In the genomic region with DNA sequence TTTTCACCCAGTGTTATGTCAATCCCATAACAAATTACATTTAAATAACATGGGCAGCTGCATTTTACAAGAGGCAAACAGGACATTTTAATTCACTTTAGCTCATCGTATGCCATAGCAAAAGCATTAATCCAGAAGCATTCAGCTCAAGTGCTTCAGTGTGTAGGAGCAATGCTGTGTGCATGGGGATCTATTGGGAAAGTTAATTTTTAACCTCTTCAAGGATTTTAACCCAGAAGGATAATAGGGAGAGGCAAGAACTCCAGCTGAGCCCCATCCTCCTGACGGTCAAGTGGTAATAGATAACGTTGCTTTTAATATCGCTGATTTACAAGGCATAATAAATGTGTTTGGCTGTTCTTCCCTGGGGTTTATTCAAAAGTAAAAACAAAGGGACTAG, we compare ENCODE assay signal across 15 mouse cellular contexts.
A peak's percentile ranks its signal among the peaks of the same experiment; 100 is the strongest.
DNase-seq lines count a peak whose midpoint lies in the region; ATAC-seq and TF ChIP-seq lines count a peak whose summit lies in the region.
"Had no signal": no experiment of that assay in that cellular context is flagged by ENCODE, and none has a peak within 500 bp of the region (broad histone marks: within the 10 kb centered on the region; RNA-seq: fewer than 3 reads in every experiment).

No protein-coding gene starts in this region.

- TF ChIP-seq CTCF in brain, embryonic 14.5 days (IDR thresholded peaks at IDR 0.05; ENCODE audit: borderline replicate concordance, extremely low read depth, insufficient read depth, insufficient read length): no peak

- H3K9ac ChIP-seq in kidney, embryonic 14.5 days (ENCODE audit: low read depth, low read length): no peak overlapping the region
- H3K9ac ChIP-seq in hindbrain, embryonic 14.5 days: no peak overlapping the region
- no peak overlapping the region for H3K9ac ChIP-seq in midbrain, embryonic 13.5 days (replicated peaks)
- H3K9ac ChIP-seq: embryonic facial prominence, embryonic 13.5 days; heart, embryonic 15.5 days; lung, embryonic 14.5 days had no signal

- no peaks in the 10 kb centered on the region for H3K36me3 ChIP-seq in kidney, embryonic 14.5 days (ENCODE audit: control insufficient read depth, insufficient read depth, low read length)
- H3K36me3 ChIP-seq in hindbrain, embryonic 14.5 days (replicated peaks; ENCODE audit: control insufficient read depth, insufficient read depth): no peaks in the 10 kb centered on the region
- H3K36me3 ChIP-seq in midbrain, embryonic 13.5 days: no peaks in the 10 kb centered on the region
- H3K36me3 ChIP-seq: embryonic facial prominence, embryonic 13.5 days; heart, embryonic 15.5 days; limb, embryonic 10.5 days had no signal

- ATAC-seq in kidney, embryonic 14.5 days (ENCODE audit: low FRiP score, low TSS enrichment): no peak
- ATAC-seq in hindbrain, embryonic 14.5 days (ENCODE audit: low FRiP score): no peak
- ATAC-seq in midbrain, embryonic 13.5 days: 0 out of 2 replicates have a peak, but pooled peaks have one; percentile 34

- no peak for TF ChIP-seq POLR2A in brain, embryonic 14.5 days (IDR thresholded peaks at IDR 0.05; ENCODE audit: borderline replicate concordance, extremely low read depth, insufficient read depth, insufficient read length, poor library complexity, severe bottlenecking)

- no peaks in the 10 kb centered on the region for H3K27me3 ChIP-seq in kidney, embryonic 14.5 days (ENCODE audit: control insufficient read depth, insufficient read depth, low read length)
- no peaks in the 10 kb centered on the region for H3K27me3 ChIP-seq in hindbrain, embryonic 14.5 days (ENCODE audit: control insufficient read depth, insufficient read depth, low read length)
- H3K27me3 ChIP-seq in midbrain, embryonic 13.5 days: no peaks in the 10 kb centered on the region
- H3K27me3 ChIP-seq: embryonic facial prominence, embryonic 13.5 days; heart, embryonic 15.5 days had no signal

- H3K4me3 ChIP-seq in kidney, embryonic 14.5 days (ENCODE audit: low read length): no peak overlapping the region
- H3K4me3 ChIP-seq in hindbrain, embryonic 14.5 days (replicated peaks; ENCODE audit: low read length): no peak overlapping the region
- H3K4me3 ChIP-seq in midbrain, embryonic 13.5 days (replicated peaks): no peak overlapping the region
- H3K4me3 ChIP-seq: embryonic facial prominence, embryonic 13.5 days; heart, embryonic 15.5 days; limb, embryonic 10.5 days had no signal

- peak; percentile 39 for DNase-seq in kidney, adult 9 months
- DNase-seq in brain, embryonic 14.5 days (ENCODE audit: low read depth): peak; percentile 45
- DNase-seq in hindbrain, embryonic 14.5 days (ENCODE audit: low spot score): no peak
- DNase-seq in cerebellum, postnatal 25 days: no peak
- no peak for DNase-seq in B cell, adult 2 months
- no peak for DNase-seq in thymus, postnatal 0 days (ENCODE audit: low spot score)
- DNase-seq: cerebellum, adult 11-12 months; lung, embryonic 14.5 days; right cerebral cortex, postnatal 4 days; thymus, adult 2 months had no signal

- no peak overlapping the region for H3K4me2 ChIP-seq in kidney, embryonic 14.5 days (replicated peaks; ENCODE audit: low read depth, low read length)
- peak overlapping the region; percentile 36; the same call in 1 of the 2 replicates for H3K4me2 ChIP-seq in hindbrain, embryonic 14.5 days (replicated peaks)
- H3K4me2 ChIP-seq in midbrain, embryonic 13.5 days (replicated peaks): 0 out of 2 replicates have a peak overlapping the region, but pooled peaks have one; percentile 34
- H3K4me2 ChIP-seq: heart, embryonic 15.5 days; lung, embryonic 14.5 days had no signal

- no peaks in the 10 kb centered on the region for H3K9me3 ChIP-seq in kidney, embryonic 14.5 days (ENCODE audit: control insufficient read depth, low read length)
- H3K9me3 ChIP-seq in hindbrain, embryonic 14.5 days (ENCODE audit: control insufficient read depth, low read length): no peaks in the 10 kb centered on the region
- H3K9me3 ChIP-seq in midbrain, embryonic 13.5 days: no peaks in the 10 kb centered on the region
- H3K9me3 ChIP-seq: embryonic facial prominence, embryonic 13.5 days; heart, embryonic 15.5 days; limb, embryonic 10.5 days had no signal

- no peak overlapping the region for H3K27ac ChIP-seq in kidney, embryonic 14.5 days (ENCODE audit: low read depth, low read length)
- H3K27ac ChIP-seq in hindbrain, embryonic 14.5 days: no peak overlapping the region
- peak overlapping the region; percentile 11; the same call in 1 of the 2 replicates for H3K27ac ChIP-seq in midbrain, embryonic 13.5 days
- H3K27ac ChIP-seq: embryonic facial prominence, embryonic 13.5 days; heart, embryonic 15.5 days; limb, embryonic 10.5 days had no signal

- WGBS in kidney, embryonic 14.5 days: 24% methylated on average over 4 of the region's 4 CpGs
- WGBS in hindbrain, embryonic 14.5 days: 10% methylated on average over 4 of the region's 4 CpGs
- WGBS in midbrain, embryonic 13.5 days: 7% methylated on average over 4 of the region's 4 CpGs

- peaks cover 32% of the 10 kb centered on the region for H3K4me1 ChIP-seq in kidney, embryonic 14.5 days (ENCODE audit: control insufficient read depth, insufficient read depth, low read length)
- H3K4me1 ChIP-seq in hindbrain, embryonic 14.5 days (replicated peaks; ENCODE audit: control insufficient read depth, insufficient read depth, low read length): peaks cover 23% of the 10 kb centered on the region
- peaks cover 32% of the 10 kb centered on the region for H3K4me1 ChIP-seq in midbrain, embryonic 13.5 days (replicated peaks)

Comparison
In these comparisons a context has a peak if more than half of its experiments do, and no peak if none do; other contexts are left out.
1. DNase-seq: peak in kidney, adult 9 months (single experiment) and brain, embryonic 14.5 days (single experiment); none in hindbrain, embryonic 14.5 days (single experiment), cerebellum, postnatal 25 days (0 of 2), B cell, adult 2 months (0 of 2) and thymus, postnatal 0 days (single experiment).